Mouse (Mus musculus): ENCODE measurements around the gene Mgat5b. TPM values are rescaled to one million over a fixed set of nuclear protein-coding genes. Genes with fewer than 3 reads are reported as not detected.

Gene Mgat5b
- total RNA-seq (2021): 10 to 100 TPM; 80.0 to 92.0 TPM
- long read RNA-seq, experiment 1, partial matches to known transcripts: 9 of 14 reads
- long read RNA-seq, experiment 1, other reads (novel, unspliced or antisense): 5 of 14 reads
- long read RNA-seq, experiment 2, partial matches to known transcripts: 5 of 10 reads
- long read RNA-seq, experiment 2, other reads (novel, unspliced or antisense): 5 of 10 reads

DNA sequence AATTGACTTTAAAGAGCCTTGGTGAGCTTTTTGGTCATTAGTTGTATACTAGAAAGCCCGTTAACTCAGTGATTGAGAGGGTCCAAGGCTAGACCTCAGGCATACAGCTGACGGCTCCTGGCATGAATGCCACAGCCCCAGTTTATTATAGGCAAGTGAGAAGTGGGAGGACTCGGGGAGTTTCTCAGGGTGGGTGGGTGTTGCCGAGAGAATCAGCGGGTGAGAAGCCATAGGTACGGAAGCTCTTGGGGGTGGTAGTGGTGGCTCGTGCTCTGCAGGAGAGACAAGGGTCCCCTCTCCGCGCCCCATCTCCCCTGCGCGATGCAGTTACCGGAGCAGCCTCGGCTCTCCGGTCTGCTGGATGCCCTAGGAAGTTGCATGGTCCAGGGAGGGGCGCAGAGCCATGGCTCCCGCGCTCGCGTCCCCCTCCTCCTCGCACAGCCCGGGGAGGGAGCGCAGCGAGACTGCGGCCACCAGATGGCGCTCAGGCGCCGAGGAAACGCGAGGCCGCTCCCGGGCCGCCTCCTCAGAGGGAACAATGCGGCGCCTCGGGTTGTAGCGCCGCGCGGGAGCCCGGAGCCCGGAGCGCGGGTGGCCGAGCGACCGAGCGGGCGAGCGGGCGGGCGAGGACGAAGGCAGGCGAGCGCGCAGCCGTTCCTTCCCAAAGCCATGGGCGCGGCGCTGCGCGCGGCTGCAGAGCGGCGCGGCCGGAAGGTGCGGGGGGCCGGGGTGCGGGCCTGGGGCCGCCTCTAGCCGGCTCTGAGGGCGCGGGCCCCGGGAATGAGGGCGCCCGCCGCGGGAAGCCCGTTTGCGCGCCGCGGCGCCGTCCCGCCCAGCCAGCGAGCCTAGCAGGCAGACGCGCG lies at the start of gene Mgat5b:
TSS of gene Mgat5b (plus strand) at position 541 of the 863 bp plus-strand sequence.
- intact Hi-C loops (cut with DNase I): loop anchor here (1.0 to 10.0 kb wide), 6 partner anchors 36 to 256 kb away; no protein-coding TSS in a partner anchor
- Histone ChIP-seq H3K4me3 (peak within 1 kb of the TSS; percentile 49), H3K27ac (peak within 1 kb of the TSS; percentile 75)
- TF ChIP-seq CTCF (IDR thresholded peaks at IDR 0.05): peak; percentile 98
- peak; percentile 90 to 97 for DNase-seq (ENCODE audit: extremely low spot score in 1 of 2, low spot score in 2 of 2)

GRCm38 (mm10) chr11:116869223-116869622 lies 49.4 kb upstream of the Mgat5b start:
- no peak overlapping the region for H3K27ac ChIP-seq
- DNase-seq (ENCODE audit: extremely low spot score in 1 of 2, low spot score in 2 of 2): no peak
- no peak overlapping the region for H3K4me3 ChIP-seq
- intact Hi-C loops (cut with DNase I): no loop called here
- TF ChIP-seq CTCF (IDR thresholded peaks at IDR 0.05): no peak

DNA sequence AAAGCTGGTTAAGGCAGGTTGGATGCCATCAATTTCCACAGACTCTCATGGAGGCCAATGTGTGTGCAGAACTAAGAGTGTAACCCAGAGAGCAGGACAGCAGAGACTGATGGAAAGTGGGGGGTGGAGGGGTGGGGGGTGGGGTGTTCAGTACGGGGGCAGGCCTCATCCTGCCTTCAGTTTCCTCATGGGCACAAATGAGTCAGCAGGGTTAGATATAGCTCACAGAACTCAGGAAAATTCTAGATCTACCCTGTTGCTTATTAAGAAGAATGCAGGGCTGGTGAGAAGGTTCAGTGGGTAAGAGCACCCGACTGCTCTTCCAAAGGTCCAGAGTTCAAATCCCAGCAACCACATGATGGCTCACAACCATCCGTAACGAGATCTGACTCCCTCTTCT lies 49.0 kb upstream of the Mgat5b start:
- intact Hi-C loops (cut with DNase I): no loop called here
- TF ChIP-seq CTCF (IDR thresholded peaks at IDR 0.05): no peak
- no peak for DNase-seq (ENCODE audit: extremely low spot score in 1 of 2, low spot score in 2 of 2)
- no peak overlapping the region for H3K4me3 ChIP-seq
- H3K27ac ChIP-seq: no peak overlapping the region

- DNase-seq (ENCODE audit: extremely low spot score in 1 of 2, low spot score in 2 of 2): no peak
- Histone ChIP-seq H3K4me3 (no peak overlapping the region), H3K27ac (no peak overlapping the region)
- intact Hi-C loops (cut with DNase I): no loop called here
- no peak for TF ChIP-seq CTCF (IDR thresholded peaks at IDR 0.05)
Measured at GRCm38 (mm10) chr11:116871538-116871937, 47.1 kb upstream of the Mgat5b start.

DNA sequence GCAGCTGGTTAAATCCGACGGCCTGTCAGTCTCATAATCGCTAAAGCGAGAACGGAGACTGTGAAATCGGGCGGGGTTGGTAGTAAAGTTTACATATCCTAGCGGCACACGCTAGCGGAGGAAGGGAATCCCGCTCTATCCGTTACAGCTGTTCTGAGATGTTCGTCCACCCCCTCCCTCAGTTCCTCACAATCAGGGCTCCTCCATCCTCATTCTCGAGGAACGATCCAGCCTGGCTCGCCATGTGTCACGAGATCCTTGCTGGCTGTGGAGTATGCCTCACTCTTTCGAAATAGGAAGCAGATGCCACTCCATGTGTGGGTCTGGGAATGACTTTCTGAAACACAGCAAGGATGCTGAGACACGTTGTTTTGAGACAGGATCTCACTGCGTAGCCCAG lies 44.7 kb upstream of the Mgat5b start:
- H3K4me3 ChIP-seq: no peak overlapping the region
- H3K27ac ChIP-seq: no peak overlapping the region
- no peak for DNase-seq (ENCODE audit: extremely low spot score in 1 of 2, low spot score in 2 of 2)
- intact Hi-C loops (cut with DNase I): no loop called here
- TF ChIP-seq CTCF (IDR thresholded peaks at IDR 0.05): no peak

DNA sequence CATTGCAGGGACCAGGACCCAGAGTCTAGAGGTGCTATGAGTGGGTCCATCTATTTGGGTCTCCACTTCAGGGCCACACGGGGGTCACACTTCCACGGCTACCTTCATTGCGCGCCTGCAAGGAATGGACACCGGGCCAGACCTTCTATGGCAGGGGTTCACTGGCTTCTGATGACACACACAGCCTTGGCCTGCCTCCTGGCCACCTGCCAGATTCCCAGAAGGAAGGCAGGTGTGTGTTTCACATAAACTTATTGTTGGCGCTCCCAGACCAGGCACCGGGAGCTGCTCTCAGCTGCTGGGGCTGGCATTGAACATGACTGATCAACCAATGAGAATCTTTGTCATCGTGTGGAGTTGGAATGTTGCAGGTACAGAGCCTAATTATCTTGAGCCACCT lies 40.2 kb upstream of the Mgat5b start:
- H3K4me3 ChIP-seq: no peak overlapping the region
- intact Hi-C loops (cut with DNase I): no loop called here
- DNase-seq (ENCODE audit: extremely low spot score in 1 of 2, low spot score in 2 of 2): no peak
- no peak for TF ChIP-seq CTCF (IDR thresholded peaks at IDR 0.05)
- H3K27ac ChIP-seq: no peak overlapping the region

DNA sequence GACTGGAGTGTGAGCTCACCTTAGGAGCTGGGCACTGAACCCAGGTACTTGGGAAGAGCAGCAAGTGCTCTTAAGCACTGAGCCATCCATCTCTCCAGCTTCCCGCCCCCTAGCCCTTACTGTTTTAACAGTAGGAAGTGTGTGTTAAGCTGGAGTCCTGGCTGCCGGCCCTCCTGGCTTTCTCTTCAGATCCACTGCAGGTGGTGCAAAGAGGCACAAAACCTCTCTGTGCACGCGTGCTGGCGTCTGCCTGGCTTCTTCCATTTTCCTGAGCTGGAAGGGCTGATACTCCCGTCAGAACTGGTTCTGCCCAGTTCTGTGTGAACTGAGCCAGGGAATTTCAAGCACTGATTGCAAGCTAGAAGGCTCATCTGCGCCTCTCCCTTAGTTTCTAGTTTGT lies 37.8 kb upstream of the Mgat5b start:
- intact Hi-C loops (cut with DNase I): loop anchor here (5.0 kb wide), 1 partner anchor 36 kb away; the partner anchor contains the start of gene Mgat5b
- Histone ChIP-seq H3K27ac (no peak overlapping the region), H3K4me3 (no peak overlapping the region)
- no peak for TF ChIP-seq CTCF (IDR thresholded peaks at IDR 0.05)
- no peak for DNase-seq (ENCODE audit: extremely low spot score in 1 of 2, low spot score in 2 of 2)

DNA sequence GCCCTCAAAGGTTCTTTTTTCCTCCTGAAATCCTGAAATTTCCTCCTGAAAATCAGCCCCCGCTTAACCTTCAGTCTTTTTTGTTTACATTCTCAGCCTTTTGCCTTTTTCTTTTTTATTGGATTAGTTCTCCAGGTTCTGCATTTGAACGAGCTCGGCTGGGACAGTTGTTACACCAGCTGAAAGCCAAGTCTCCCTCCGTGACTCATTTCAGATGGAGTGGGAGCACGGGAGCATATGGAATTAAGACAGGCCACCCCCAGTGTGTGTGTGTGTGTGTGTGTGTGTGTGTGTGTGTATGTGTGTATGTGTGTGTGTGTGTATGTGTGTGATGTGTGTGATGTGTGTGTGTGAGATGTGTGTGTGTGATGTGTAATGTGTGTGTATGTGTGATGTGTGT lies 37.2 kb upstream of the Mgat5b start:
- no peak overlapping the region for H3K4me3 ChIP-seq
- no peak for DNase-seq (ENCODE audit: extremely low spot score in 1 of 2, low spot score in 2 of 2)
- no peak overlapping the region for H3K27ac ChIP-seq
- TF ChIP-seq CTCF (IDR thresholded peaks at IDR 0.05): no peak
- intact Hi-C loops (cut with DNase I): loop anchor here (5.0 kb wide), 1 partner anchor 36 kb away; the partner anchor contains the start of gene Mgat5b

DNA sequence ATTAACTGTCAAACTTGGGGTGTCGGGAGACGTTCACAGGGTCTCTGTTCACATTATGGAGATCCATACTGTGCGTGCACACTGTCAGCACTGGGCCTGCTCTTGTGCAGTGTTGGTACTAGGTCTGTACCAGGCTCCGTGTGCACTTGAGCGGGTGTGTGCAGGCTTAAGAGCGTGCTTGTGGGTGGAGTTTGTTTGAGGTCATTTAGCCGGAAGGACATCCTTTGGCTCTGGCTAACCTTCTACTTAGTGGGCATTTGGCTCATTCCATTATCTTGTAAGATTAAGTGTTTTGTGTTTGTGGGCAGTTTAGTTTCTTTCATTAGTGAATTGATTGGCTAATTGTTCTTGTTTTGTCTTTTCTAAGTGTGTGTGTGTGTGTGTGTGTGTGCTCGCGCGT lies 36.2 kb upstream of the Mgat5b start:
- Histone ChIP-seq H3K27ac (no peak overlapping the region), H3K4me3 (no peak overlapping the region)
- intact Hi-C loops (cut with DNase I): loop anchor here (5.0 kb wide), 1 partner anchor 35 kb away; the partner anchor contains the start of gene Mgat5b
- DNase-seq (ENCODE audit: extremely low spot score in 1 of 2, low spot score in 2 of 2): no peak
- no peak for TF ChIP-seq CTCF (IDR thresholded peaks at IDR 0.05)

DNA sequence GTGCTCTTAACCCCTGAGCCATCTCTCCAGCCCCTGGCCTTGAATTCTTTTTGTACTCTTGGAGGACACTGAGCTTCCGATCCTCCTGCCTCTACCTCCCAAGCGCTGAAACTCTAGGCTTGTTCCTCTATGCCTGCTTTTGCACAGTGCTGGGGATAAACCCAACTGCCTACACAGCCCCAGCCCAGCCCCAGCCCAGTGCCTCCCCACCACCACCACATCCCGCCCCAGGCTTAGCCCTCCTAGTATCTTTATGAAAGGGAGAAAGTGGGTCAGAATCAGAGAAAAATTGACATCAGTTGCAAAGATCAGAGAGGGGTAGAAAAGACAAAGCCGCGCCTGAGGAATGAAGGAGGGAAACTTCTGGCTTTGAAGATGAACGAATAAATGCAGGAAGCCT lies 34.6 kb upstream of the Mgat5b start:
- intact Hi-C loops (cut with DNase I): loop anchor here (5.0 kb wide), 1 partner anchor 33 kb away; the partner anchor contains the start of gene Mgat5b
- no peak for TF ChIP-seq CTCF (IDR thresholded peaks at IDR 0.05)
- H3K27ac ChIP-seq: no peak overlapping the region
- no peak overlapping the region for H3K4me3 ChIP-seq
- no peak for DNase-seq (ENCODE audit: extremely low spot score in 1 of 2, low spot score in 2 of 2)

GRCm38 (mm10) chr11:116885275-116886151 lies 33.1 kb upstream of the Mgat5b start:
- peak overlapping the region; percentile 32 for H3K4me3 ChIP-seq
- intact Hi-C loops (cut with DNase I): loop anchor here (1.0 kb wide), 1 partner anchor 172 kb away; no protein-coding TSS in a partner anchor
- no peak overlapping the region for H3K27ac ChIP-seq

More at GRCm38 (mm10) chr11:116885275-116886151, 33.1 kb upstream of the Mgat5b start:
- peak; percentile 80 to 81 for DNase-seq (ENCODE audit: extremely low spot score in 1 of 2, low spot score in 2 of 2)
- peak; percentile 97 for TF ChIP-seq CTCF (IDR thresholded peaks at IDR 0.05)
